Mouse (Mus musculus) neutrophil, adult 83 days (primary cell): Measurements from ENCODE around the gene Ciao2b. TPM values are rescaled to one million over a fixed set of nuclear protein-coding genes. Genes with fewer than 3 reads are reported as not detected.

Experiments
- total RNA-seq, 2 experiments: library from RNA; stranded (reverse); gene quantifications; one replicate each; pipeline ENCODE4 v1.2.4; 2023

Ciao2b gene
- 10 to 100 TPM; 17.4 to 17.9 TPM for total RNA-seq

GRCm38 (mm10) chr8:104641426-104642323 is at the start of gene Ciao2b:
Ciao2b (minus strand) TSS chr8:104641965.

GRCm38 (mm10) chr8:104630981-104631663 is 10.6 kb downstream of the Ciao2b start, which contains the start of gene Rrad:
Rrad (minus strand) TSS chr8:104631327.

GRCm38 (mm10) chr8:104624161-104624560 is 17.6 kb downstream of the Ciao2b start, which contains the start of gene Cdh16:
Cdh16 (minus strand) TSS chr8:104624396.

GRCm38 (mm10) chr8:104591133-104591834 is 50.5 kb downstream of the Ciao2b start, which contains the start of gene Pdp2:
Pdp2 (plus strand) TSS chr8:104591451.

Other genes with a start within 250 kb of the Ciao2b start
- gene Cmtm4, start 246.2 kb downstream of the Ciao2b start, total RNA-seq: under 1 TPM; 0.66 to 0.77 TPM
- gene Dync1li2, start 198.9 kb downstream of the Ciao2b start, total RNA-seq: 10 to 100 TPM; 30.2 to 42.7 TPM
- gene Terb1, start 132.1 kb downstream of the Ciao2b start, total RNA-seq: not detected
- gene Nae1, start 107.3 kb downstream of the Ciao2b start, total RNA-seq: 10 to 100 TPM; 15.4 to 16.9 TPM
- under 1 TPM; 0.70 to 0.71 TPM for gene Car7, start 107.3 kb downstream of the Ciao2b start, total RNA-seq
- gene Pdp2, start 50.5 kb downstream of the Ciao2b start, total RNA-seq: 1 to 10 TPM; 3.4 to 4.0 TPM
- not detected for gene Cdh16, start 17.6 kb downstream of the Ciao2b start, total RNA-seq
- gene Rrad, start 10.6 kb downstream of the Ciao2b start, total RNA-seq: 1 to 10 TPM; 1.2 to 1.3 TPM
- gene Ces2a, start 92.0 kb upstream of the Ciao2b start, total RNA-seq: not detected
- gene Ces2b, start 189.6 kb upstream of the Ciao2b start, total RNA-seq: not detected
- gene Ces2c, start 205.1 kb upstream of the Ciao2b start, total RNA-seq: not detected